Mouse (Mus musculus): ENCODE data around the gene Chrna1.

GRCm38 (mm10) chr2:73550725-73551124 lies 29.4 kb downstream of the Chrna1 start:
- TF ChIP-seq MYOD1 (IDR thresholded peaks at IDR 0.05; ENCODE audit: control insufficient read depth in 1 of 3, insufficient read length in 2 of 3, low read depth in 2 of 3) (no peak), POLR2A (IDR thresholded peaks at IDR 0.05; ENCODE audit: insufficient read length, low read depth) (no peak), POLR2AphosphoS2 (IDR thresholded peaks at IDR 0.05; ENCODE audit: insufficient read length, low read depth) (no peak), MAX (IDR thresholded peaks at IDR 0.05; ENCODE audit: low read depth) (no peak), USF1 (IDR thresholded peaks at IDR 0.05; ENCODE audit: low read depth) (no peak), TCF12 (IDR thresholded peaks at IDR 0.05; ENCODE audit: insufficient read depth, poor library complexity, severe bottlenecking) (no peak), CEBPB (IDR thresholded peaks at IDR 0.05; ENCODE audit: insufficient read depth, poor library complexity, severe bottlenecking) (no peak), MYOG (IDR thresholded peaks at IDR 0.05; ENCODE audit: control insufficient read depth in 1 of 3, insufficient read depth in 1 of 3, insufficient read length in 2 of 3, low read depth in 2 of 3) (no peak), SRF (IDR thresholded peaks at IDR 0.05; ENCODE audit: control insufficient read depth, insufficient read length, low read depth) (no peak)

Measured in myocyte (in vitro differentiated cells).